Mouse (Mus musculus): ENCODE measurements at regions not wholly inside any gene's neighbourhood (a gene's known extent, or its start where the extent isn't known, plus 50 kb on each side); places are given as distances from the start of the nearest gene placed in this dataset.

GRCm38 (mm10) chr3:22023551-22023950 lies 52.9 kb upstream of the Tbl1xr1 start:
- TF ChIP-seq POLR2A (IDR thresholded peaks at IDR 0.05; ENCODE audit: insufficient read depth, low read depth, low read length) (no peak), CTCF (IDR thresholded peaks at IDR 0.05) (no peak), EP300 (IDR thresholded peaks at IDR 0.05; ENCODE audit: insufficient read depth, low read depth, low read length) (no peak)
- intact Hi-C loops (cut with DNase I): no loop called here
- 60% methylated on average over 5 of the region's 5 CpGs for WGBS
- Histone ChIP-seq H3K4me3 (no peak overlapping the region), H3K27me3 (ENCODE audit: control insufficient read depth, insufficient read depth, low read length) (no peaks in the 10 kb centered on the region), H3K27ac (no peak overlapping the region), H3K4me1 (ENCODE audit: control insufficient read depth, insufficient read depth, low read length) (no peaks in the 10 kb centered on the region), H3K79me2 (replicated peaks; ENCODE audit: control insufficient read depth, insufficient read depth, low read length) (no peaks in the 10 kb centered on the region), H3K9ac (ENCODE audit: low read depth, low read length) (no peak overlapping the region), H3K36me3 (ENCODE audit: control insufficient read depth, insufficient read depth, low read length) (no peaks in the 10 kb centered on the region)
- no peak for DNase-seq

GRCm38 (mm10) chr3:22024200-22024599 lies 52.3 kb upstream of the Tbl1xr1 start:
- H3K9ac ChIP-seq (ENCODE audit: low read depth, low read length): no peak overlapping the region
- no peaks in the 10 kb centered on the region for H3K27me3 ChIP-seq (ENCODE audit: control insufficient read depth, insufficient read depth, low read length)
- no peak for TF ChIP-seq CTCF (IDR thresholded peaks at IDR 0.05)
- TF ChIP-seq EP300 (IDR thresholded peaks at IDR 0.05; ENCODE audit: insufficient read depth, low read depth, low read length): no peak
- no peak for TF ChIP-seq POLR2A (IDR thresholded peaks at IDR 0.05; ENCODE audit: insufficient read depth, low read depth, low read length)
- H3K4me3 ChIP-seq: no peak overlapping the region
- no peak for DNase-seq
- H3K4me1 ChIP-seq (ENCODE audit: control insufficient read depth, insufficient read depth, low read length): no peaks in the 10 kb centered on the region
- no peaks in the 10 kb centered on the region for H3K79me2 ChIP-seq (replicated peaks; ENCODE audit: control insufficient read depth, insufficient read depth, low read length)
- intact Hi-C loops (cut with DNase I): no loop called here
- 33% methylated on average over 6 of the region's 6 CpGs for WGBS
- no peak overlapping the region for H3K27ac ChIP-seq
- H3K36me3 ChIP-seq (ENCODE audit: control insufficient read depth, insufficient read depth, low read length): no peaks in the 10 kb centered on the region

GRCm38 (mm10) chr3:22025119-22025518 lies 51.3 kb upstream of the Tbl1xr1 start:
- intact Hi-C loops (cut with DNase I): no loop called here
- no peak overlapping the region for H3K4me3 ChIP-seq
- H3K27ac ChIP-seq: no peak overlapping the region
- TF ChIP-seq CTCF (IDR thresholded peaks at IDR 0.05) (no peak), POLR2A (IDR thresholded peaks at IDR 0.05; ENCODE audit: insufficient read depth, low read depth, low read length) (no peak), EP300 (IDR thresholded peaks at IDR 0.05; ENCODE audit: insufficient read depth, low read depth, low read length) (no peak)
- H3K27me3 ChIP-seq (ENCODE audit: control insufficient read depth, insufficient read depth, low read length): no peaks in the 10 kb centered on the region
- 85% methylated on average over 6 of the region's 6 CpGs for WGBS
- no peaks in the 10 kb centered on the region for H3K4me1 ChIP-seq (ENCODE audit: control insufficient read depth, insufficient read depth, low read length)
- no peak for DNase-seq
- H3K36me3 ChIP-seq (ENCODE audit: control insufficient read depth, insufficient read depth, low read length): no peaks in the 10 kb centered on the region
- no peak overlapping the region for H3K9ac ChIP-seq (ENCODE audit: low read depth, low read length)
- no peaks in the 10 kb centered on the region for H3K79me2 ChIP-seq (replicated peaks; ENCODE audit: control insufficient read depth, insufficient read depth, low read length)

- DNase-seq: no peak
- H3K27ac ChIP-seq: no peak overlapping the region
- H3K36me3 ChIP-seq (ENCODE audit: control insufficient read depth, insufficient read depth, low read length): no peaks in the 10 kb centered on the region
- no peak overlapping the region for H3K9ac ChIP-seq (ENCODE audit: low read depth, low read length)
- no peaks in the 10 kb centered on the region for H3K4me1 ChIP-seq (ENCODE audit: control insufficient read depth, insufficient read depth, low read length)
- H3K79me2 ChIP-seq (replicated peaks; ENCODE audit: control insufficient read depth, insufficient read depth, low read length): no peaks in the 10 kb centered on the region
- TF ChIP-seq EP300 (IDR thresholded peaks at IDR 0.05; ENCODE audit: insufficient read depth, low read depth, low read length) (no peak), POLR2A (IDR thresholded peaks at IDR 0.05; ENCODE audit: insufficient read depth, low read depth, low read length) (no peak), CTCF (IDR thresholded peaks at IDR 0.05) (no peak)
- H3K27me3 ChIP-seq (ENCODE audit: control insufficient read depth, insufficient read depth, low read length): no peaks in the 10 kb centered on the region
- intact Hi-C loops (cut with DNase I): no loop called here
- 71% methylated on average over 8 of the region's 8 CpGs for WGBS
- H3K4me3 ChIP-seq: no peak overlapping the region
These were observed 50.8 kb upstream of the Tbl1xr1 start for GRCm38 (mm10) chr3:22025615-22026014.
